Mouse (Mus musculus) MEL (cell line): ENCODE data around the gene Pnkp. TPM values are rescaled to one million over a fixed set of nuclear protein-coding genes. Genes with fewer than 3 reads are reported as not detected.

Experiments used
- DNase-seq: peaks from one replicate; pipeline ENCODE4 v3.0.0; 2011; ENCODE audit warnings: low read depth, low spot score
- H3K27ac ChIP-seq: 2 replicates; pipeline ENCODE4 v1.5.1; 2012; ENCODE audit warnings: low read depth, mild to moderate bottlenecking, control low read depth, low read length, moderate library complexity; ENCODE audit not compliant: control insufficient read depth
- H3K27me3 ChIP-seq, 2 experiments: fragments of 150-350 bp in 1 of 2; sonication (generic) in 1 of 2; 2 replicates each; pipeline ENCODE4 v1.6.1; 2012; ENCODE audit warnings: low read length in 2 of 2, mild to moderate bottlenecking in 2 of 2, improper control_type of control experiment in 1 of 2, moderate library complexity in 1 of 2; ENCODE audit not compliant: insufficient read depth in 2 of 2, control insufficient read depth in 1 of 2
- H3K36me3 ChIP-seq, 2 experiments: 2 replicates each; pipeline ENCODE4 v1.6.1; 2012 to 2014; ENCODE audit warnings: low read length in 2 of 2, improper control_type of control experiment in 1 of 2, inconsistent platforms in 1 of 2, mild to moderate bottlenecking in 1 of 2; ENCODE audit not compliant: insufficient read depth in 2 of 2, control insufficient read depth in 1 of 2
- H3K4me1 ChIP-seq, 2 experiments: fragments of 150-350 bp in 1 of 2; sonication (generic) in 1 of 2; 2 replicates each; pipeline ENCODE4 v1.6.1; 2012; ENCODE audit warnings: low read length in 2 of 2, improper control_type of control experiment in 1 of 2, mild to moderate bottlenecking in 1 of 2; ENCODE audit not compliant: insufficient read depth in 2 of 2, control insufficient read depth in 1 of 2
- H3K4me3 ChIP-seq, 2 experiments: fragments of 150-350 bp in 1 of 2; sonication (generic) in 1 of 2; 2 replicates each; pipeline ENCODE4 v1.5.1; 2012; ENCODE audit warnings: low read depth in 2 of 2, low read length in 2 of 2, mild to moderate bottlenecking in 2 of 2, moderate library complexity in 2 of 2, control low read depth in 1 of 2, improper control_type of control experiment in 1 of 2; ENCODE audit not compliant: control insufficient read depth in 1 of 2, insufficient read depth in 1 of 2
- H3K79me2 ChIP-seq: 2 replicates; pipeline ENCODE4 v1.6.1; 2012; ENCODE audit warnings: mild to moderate bottlenecking, low read length, moderate library complexity; ENCODE audit not compliant: control insufficient read depth, poor library complexity, insufficient read depth
- H3K9ac ChIP-seq: 2 replicates; pipeline ENCODE4 v1.6.1; 2012; ENCODE audit warnings: low read depth, mild to moderate bottlenecking, control low read depth, low read length, moderate library complexity; ENCODE audit not compliant: control insufficient read depth, poor library complexity, severe bottlenecking
- H3K9me3 ChIP-seq: fragments of 150-350 bp; sonication (generic); replicated peaks from 2 replicates; pipeline ENCODE4 v1.6.1; 2012; ENCODE audit warnings: mild to moderate bottlenecking, low read length, improper control_type of control experiment, moderate library complexity; ENCODE audit not compliant: insufficient read depth
- CHD2 ChIP-seq: IDR thresholded peaks from 2 replicates; pipeline ENCODE4 v1.6.1; 2011; ENCODE audit warnings: low read length, improper control_type of control experiment
- ELF1 ChIP-seq: IDR thresholded peaks from 2 replicates; pipeline ENCODE4 v1.6.1; 2014; ENCODE audit warnings: low read depth, mild to moderate bottlenecking, inconsistent platforms, low read length, improper control_type of control experiment, moderate library complexity
- GATA1 ChIP-seq: IDR thresholded peaks from 2 replicates; pipeline ENCODE4 v1.6.1; 2011; ENCODE audit warnings: low read depth, low read length, improper control_type of control experiment
- HCFC1 ChIP-seq: IDR thresholded peaks from 2 replicates; pipeline ENCODE4 v1.6.1; 2012; ENCODE audit warnings: low read depth, mild to moderate bottlenecking, inconsistent platforms, low read length, improper control_type of control experiment, moderate library complexity
- MAFK ChIP-seq: IDR thresholded peaks from 2 replicates; pipeline ENCODE4 v1.6.1; 2011; ENCODE audit warnings: low read depth, mild to moderate bottlenecking, low read length, improper control_type of control experiment, borderline replicate concordance
- MXI1 ChIP-seq: IDR thresholded peaks from 2 replicates; pipeline ENCODE4 v1.6.1; 2011; ENCODE audit warnings: mild to moderate bottlenecking, low read depth, low read length, improper control_type of control experiment
- NELFE ChIP-seq: IDR thresholded peaks from 2 replicates; pipeline ENCODE4 v1.6.1; 2011; ENCODE audit warnings: low read depth, low read length, improper control_type of control experiment
- NRF1 ChIP-seq: IDR thresholded peaks from 2 replicates; pipeline ENCODE4 v1.6.1; 2014; ENCODE audit warnings: low read depth, mild to moderate bottlenecking, inconsistent platforms, low read length, improper control_type of control experiment, moderate library complexity; ENCODE audit not compliant: poor library complexity, insufficient read depth, severe bottlenecking
- POLR2A ChIP-seq, 2 experiments: IDR thresholded peaks; 2 replicates each; pipeline ENCODE4 v1.6.1; 2011 to 2012; ENCODE audit warnings: low read length in 2 of 2, mild to moderate bottlenecking in 2 of 2, control low read depth in 1 of 2, improper control_type of control experiment in 1 of 2, low read depth in 1 of 2, moderate library complexity in 1 of 2; ENCODE audit not compliant: control insufficient read depth in 1 of 2, insufficient read depth in 1 of 2, poor library complexity in 1 of 2
- POLR2AphosphoS5 ChIP-seq: IDR thresholded peaks from 2 replicates; pipeline ENCODE4 v1.6.1; 2012; ENCODE audit warnings: low read depth, borderline replicate concordance, mild to moderate bottlenecking, inconsistent platforms, low read length, moderate library complexity, mixed read lengths
- RAD21 ChIP-seq: IDR thresholded peaks from 2 replicates; pipeline ENCODE4 v1.6.1; 2011; ENCODE audit warnings: mild to moderate bottlenecking, low read depth, low read length, improper control_type of control experiment
- SIN3A ChIP-seq: IDR thresholded peaks from 2 replicates; pipeline ENCODE4 v1.6.1; 2012; ENCODE audit warnings: low read length, improper control_type of control experiment, inconsistent platforms
- SMC3 ChIP-seq: IDR thresholded peaks from 2 replicates; pipeline ENCODE4 v1.6.1; 2011; ENCODE audit warnings: low read depth, low read length, improper control_type of control experiment
- TAL1 ChIP-seq: IDR thresholded peaks from 2 replicates; pipeline ENCODE4 v1.6.1; 2012; ENCODE audit warnings: mild to moderate bottlenecking, inconsistent platforms, low read length, moderate library complexity, mixed read lengths
- TBP ChIP-seq: IDR thresholded peaks from 2 replicates; pipeline ENCODE4 v1.8.0; 2011; ENCODE audit warnings: low read depth, low read length, improper control_type of control experiment
- TCF12 ChIP-seq: IDR thresholded peaks from 2 replicates; pipeline ENCODE4 v1.6.1; 2014; ENCODE audit warnings: low read depth, mild to moderate bottlenecking, inconsistent platforms, low read length, improper control_type of control experiment, moderate library complexity
- UBTF ChIP-seq: IDR thresholded peaks from 2 replicates; pipeline ENCODE4 v1.6.1; 2012; ENCODE audit warnings: low read depth, mild to moderate bottlenecking, inconsistent platforms, low read length, improper control_type of control experiment, moderate library complexity, borderline replicate concordance; ENCODE audit not compliant: insufficient read depth
- USF1 ChIP-seq: IDR thresholded peaks from 2 replicates; pipeline ENCODE4 v1.6.1; 2014; ENCODE audit warnings: low read depth, mild to moderate bottlenecking, inconsistent platforms, low read length, improper control_type of control experiment, moderate library complexity
- ZMIZ1 ChIP-seq: IDR thresholded peaks from 2 replicates; pipeline ENCODE4 v1.6.1; 2012; ENCODE audit warnings: low read depth, mild to moderate bottlenecking, inconsistent platforms, low read length, improper control_type of control experiment, moderate library complexity
- ZNF384 ChIP-seq: IDR thresholded peaks from 2 replicates; pipeline ENCODE4 v1.6.1; 2012; ENCODE audit warnings: low read depth, mild to moderate bottlenecking, inconsistent platforms, low read length, improper control_type of control experiment
- polyA plus RNA-seq, 2 experiments: library from polyadenylated mRNA; stranded (reverse) in 1 of 2; unstranded in 1 of 2; fragments of >175 nt in 1 of 2; fragments of >200 nt in 1 of 2; gene quantifications; 2 replicates each; pipeline versions ENCODE4 v1.2.1 to v1.2.4; 2012; ENCODE audit warnings: low replicate concordance in 2 of 2, low read depth in 1 of 2; ENCODE audit not compliant: insufficient read length in 2 of 2, insufficient read depth in 1 of 2, missing spikeins in 1 of 2
- total RNA-seq: library from RNA; depleted of rRNA; stranded (reverse); fragments of 300-350 nt; gene quantifications from 2 replicates; pipeline ENCODE4 v1.2.3, GENCODE M21; 2012

Pnkp gene
- total and polyA plus RNA-seq, 3 experiments, result 39.3 to 45.6 TPM; not detected in 1

GRCm38 (mm10) chr7:44883036-44883435 lies 26.1 kb downstream of the Pnkp start:
- Histone ChIP-seq H3K9ac (no peak overlapping the region), H3K36me3 (peaks cover 0 to 2% of the 10 kb centered on the region in 2 experiments; a peak in 1 of 4 replicates), H3K27ac (no peak overlapping the region), H3K4me1 (no peaks in the 10 kb centered on the region), H3K4me3 (no peak overlapping the region)
- TF ChIP-seq MAFK (no peak), TAL1 (no peak), RAD21 (no peak), SMC3 (no peak), ZNF384 (no peak), USF1 (no peak), POLR2A (IDR thresholded peaks at IDR 0.05; ENCODE audit: control insufficient read depth in 1 of 2, insufficient read depth in 1 of 2, low read depth in 1 of 2, low read length in 2 of 2, poor library complexity in 1 of 2) (no peak), NELFE (no peak), ZMIZ1 (no peak), GATA1 (no peak), CHD2 (no peak)
- TF ChIP-seq, all 39 proteins: peak for 0
- Histone ChIP-seq H3K27me3 (no peaks in the 10 kb centered on the region), H3K79me2 (0 out of 2 replicates have a peak, but pooled peaks cover 1% of the 10 kb centered on the region), H3K9me3 (no peaks in the 10 kb centered on the region)
- no peak for DNase-seq

GRCm38 (mm10) chr7:44884637-44885036 lies 27.7 kb downstream of the Pnkp start:
- DNase-seq, result no peak
- Histone ChIP-seq H3K9me3 (no peaks in the 10 kb centered on the region), H3K9ac (no peak overlapping the region), H3K27ac (no peak overlapping the region), H3K4me3 (no peak overlapping the region), H3K27me3 (no peaks in the 10 kb centered on the region), H3K4me1 (no peaks in the 10 kb centered on the region)
- TF ChIP-seq TCF12 (no peak), CHD2 (no peak), NRF1 (no peak), POLR2AphosphoS5 (no peak), MXI1 (no peak)
- TF ChIP-seq, all 39 proteins: peak for 0
- Histone ChIP-seq H3K36me3 (peaks cover 0 to 2% of the 10 kb centered on the region in 2 experiments; a peak in 1 of 4 replicates), H3K79me2 (peaks cover 3% of the 10 kb centered on the region; the same call in 1 of the 2 replicates)

- H3K4me1 ChIP-seq, result peaks cover 0 to 14% of the 10 kb centered on the region in 2 experiments; a peak in 2 of 4 replicates
- DNase-seq, result no peak
- H3K9ac ChIP-seq, result no peak overlapping the region
- no peaks in the 10 kb centered on the region for H3K9me3 ChIP-seq
- no peaks in the 10 kb centered on the region for H3K27me3 ChIP-seq
- H3K4me3 ChIP-seq, result no peak overlapping the region
- TF ChIP-seq HCFC1 (no peak), TBP (no peak), UBTF (no peak), ELF1 (no peak), SIN3A (no peak), ZNF384 (no peak), GATA1 (no peak), POLR2A (IDR thresholded peaks at IDR 0.05; ENCODE audit: control insufficient read depth in 1 of 2, insufficient read depth in 1 of 2, low read depth in 1 of 2, low read length in 2 of 2, poor library complexity in 1 of 2) (no peak)
- H3K36me3 ChIP-seq, result peaks cover 2 to 4% of the 10 kb centered on the region in 2 experiments; a peak in 2 of 4 replicates
- H3K27ac ChIP-seq, result no peak overlapping the region
- H3K79me2 ChIP-seq, result peaks cover 23% of the 10 kb centered on the region
Measured at GRCm38 (mm10) chr7:44886964-44887363, 30.0 kb downstream of the Pnkp start.
